Mouse (Mus musculus): ENCODE results near the gene Cdc42. TPM values are rescaled to one million over a fixed set of nuclear protein-coding genes. Genes with fewer than 3 reads are reported as not detected.

Cdc42 gene
- polyA plus RNA-seq, 1 experiment from 2014 or later, result 721 TPM

GRCm38 (mm10) chr4:137277600-137278143 is 79.8 kb downstream of the Cdc42 start:
- Histone ChIP-seq H3K9ac (peak overlapping the region; percentile 44), H3K27ac (peak overlapping the region; percentile 82), H3K4me2 (peak overlapping the region; percentile 90), H3K9me3 (no peaks in the 10 kb centered on the region), H3K36me3 (no peaks in the 10 kb centered on the region), H3K4me1 (peaks cover 58% of the 10 kb centered on the region), H3K4me3 (peak overlapping the region; percentile 59), H3K27me3 (peaks cover 75% of the 10 kb centered on the region)
- WGBS, result under 1% methylated on average over 59 of the region's 71 CpGs
- no peak for ATAC-seq (ENCODE audit: insufficient number of reproducible peaks, low FRiP score, low TSS enrichment, low read depth)

GRCm38 (mm10) chr4:137277166-137277513 is 80.4 kb downstream of the Cdc42 start, which contains the start of gene Wnt4:
TSS of gene Wnt4 (plus strand) at chr4:137277489.
- under 1% methylated on average over 42 of the region's 45 CpGs for WGBS
- Histone ChIP-seq H3K9ac (peak within 1 kb of the TSS; percentile 44), H3K4me3 (peak within 1 kb of the TSS; percentile 59), H3K27ac (peak within 1 kb of the TSS; percentile 82), H3K36me3 (no peaks in the 10 kb centered on the region), H3K4me2 (peak within 1 kb of the TSS; percentile 90), H3K9me3 (no peaks in the 10 kb centered on the region), H3K4me1 (peaks cover 53% of the 10 kb centered on the region), H3K27me3 (peaks cover 69% of the 10 kb centered on the region)
- ATAC-seq (ENCODE audit: insufficient number of reproducible peaks, low FRiP score, low TSS enrichment, low read depth), result peak; percentile 68

GRCm38 (mm10) chr4:137276443-137277165 is 80.9 kb downstream of the Cdc42 start:
- H3K36me3 ChIP-seq, result no peaks in the 10 kb centered on the region
- peak overlapping the region; percentile 90 for H3K4me2 ChIP-seq
- H3K4me3 ChIP-seq, result peak overlapping the region; percentile 59
- H3K27me3 ChIP-seq, result peaks cover 68% of the 10 kb centered on the region
- H3K27ac ChIP-seq, result peak overlapping the region; percentile 55
- no peaks in the 10 kb centered on the region for H3K9me3 ChIP-seq
- no peak for ATAC-seq (ENCODE audit: insufficient number of reproducible peaks, low FRiP score, low TSS enrichment, low read depth)
- WGBS, result 2% methylated on average over 26 of the region's 46 CpGs
- peaks cover 47% of the 10 kb centered on the region for H3K4me1 ChIP-seq
- H3K9ac ChIP-seq, result peak overlapping the region; percentile 44

- Histone ChIP-seq H3K4me2 (no peak overlapping the region), H3K36me3 (no peaks in the 10 kb centered on the region), H3K9me3 (no peaks in the 10 kb centered on the region), H3K27me3 (peaks cover 48% of the 10 kb centered on the region), H3K27ac (no peak overlapping the region), H3K4me1 (peaks cover 34% of the 10 kb centered on the region), H3K4me3 (no peak overlapping the region), H3K9ac (no peak overlapping the region)
- 31% methylated on average over 6 of the region's 6 CpGs for WGBS
- ATAC-seq (ENCODE audit: insufficient number of reproducible peaks, low FRiP score, low TSS enrichment, low read depth), result no peak
Observed at GRCm38 (mm10) chr4:137274304-137274703, 83.2 kb downstream of the Cdc42 start.

- ATAC-seq (ENCODE audit: insufficient number of reproducible peaks, low FRiP score, low TSS enrichment, low read depth), result no peak
Observed at GRCm38 (mm10) chr4:137271856-137272255, 85.7 kb downstream of the Cdc42 start.

More at GRCm38 (mm10) chr4:137271856-137272255, 85.7 kb downstream of the Cdc42 start:
- H3K9me3 ChIP-seq, result no peaks in the 10 kb centered on the region
- H3K36me3 ChIP-seq, result no peaks in the 10 kb centered on the region
- peaks cover 15% of the 10 kb centered on the region for H3K4me1 ChIP-seq
- WGBS, result 76% methylated on average over 8 of the region's 8 CpGs
- H3K4me3 ChIP-seq, result no peak overlapping the region
- no peak overlapping the region for H3K27ac ChIP-seq
- H3K27me3 ChIP-seq, result peaks cover 24% of the 10 kb centered on the region
- H3K4me2 ChIP-seq, result no peak overlapping the region
- H3K9ac ChIP-seq, result no peak overlapping the region

Other genes starting within 250 kb of the Cdc42 start
- gene Wnt4, start 80.2 kb downstream of the Cdc42 start, polyA plus RNA-seq (2015; fragmentation: Nextera tagmentation; extraction: Ambion mirVana), result 10.0 and 13.2 TPM in 2 replicates
- not detected in 2 replicates for gene Cela3a, start 52.1 kb upstream of the Cdc42 start, polyA plus RNA-seq (2015; fragmentation: Nextera tagmentation; extraction: Ambion mirVana)
- gene Cela3b, start 72.8 kb upstream of the Cdc42 start, polyA plus RNA-seq (2015; fragmentation: Nextera tagmentation; extraction: Ambion mirVana), result 0.70 TPM in 1 of 2 replicates, not detected in the other
- gene 1700013G24Rik, start 95.6 kb upstream of the Cdc42 start, polyA plus RNA-seq (2015; fragmentation: Nextera tagmentation; extraction: Ambion mirVana), result 0.23 and 0.40 TPM in 2 replicates
- 40.6 and 44.5 TPM in 2 replicates for gene Hspg2, start 111.0 kb upstream of the Cdc42 start, polyA plus RNA-seq (2015; fragmentation: Nextera tagmentation; extraction: Ambion mirVana)
- gene Ldlrad2, start 216.8 kb upstream of the Cdc42 start, polyA plus RNA-seq (2015; fragmentation: Nextera tagmentation; extraction: Ambion mirVana), result 0.41 TPM in 1 of 2 replicates, not detected in the other
- gene Usp48, start 236.0 kb upstream of the Cdc42 start, polyA plus RNA-seq (2015; fragmentation: Nextera tagmentation; extraction: Ambion mirVana), result 58.3 and 67.2 TPM in 2 replicates